Mouse (Mus musculus) left cerebral cortex, postnatal 25 days (tissue): ENCODE data around the gene Gm9821. TPM values are rescaled to one million over a fixed set of nuclear protein-coding genes. Genes with fewer than 3 reads are reported as not detected.

ENCODE experiments used
- DNase-seq, 2 experiments: peaks; one replicate each; pipeline ENCODE4 v3.0.0; 2022; ENCODE audit warnings: low spot score in 2 of 2, mixed read lengths in 1 of 2
- intact Hi-C: fragments of 180-260 bp; cut with DNase I; formaldehyde crosslinking; loops from one replicate; pipeline ENCODE4 v1.15.1; 2025
- total RNA-seq, 2 experiments: library from RNA; stranded (reverse); gene quantifications; 2 replicates each; pipeline ENCODE4 v1.2.3; 2021

The Gm9821 gene
- total RNA-seq, 2 experiments from 2014 or later, result not detected

GRCm38 (mm10) chr2:91939303-91939935, 6.1 kb upstream of the Gm9821 start:
- intact Hi-C loops, result loop anchor here (5.0 kb wide), 1 partner anchor 33 kb away; no protein-coding TSS in a partner anchor
- DNase-seq, result peak in 1 of 2 experiments; percentile 77

- intact Hi-C loops, result loop anchor here (5.0 kb wide), 1 partner anchor 115 kb away; no protein-coding TSS in a partner anchor
- no peak for DNase-seq
Observed at GRCm38 (mm10) chr2:91942356-91942755, 3.1 kb upstream of the Gm9821 start.

GRCm38 (mm10) chr2:91944170-91944950, 1.1 kb upstream of the Gm9821 start:
- DNase-seq, result peak in 1 of 2 experiments; percentile 86
- intact Hi-C loops, result loop anchor here (1.0 to 5.0 kb wide), 3 partner anchors 15 to 113 kb away; no protein-coding TSS in a partner anchor

GRCm38 (mm10) chr2:91946836-91947235, 1.3 kb downstream of the Gm9821 start:
- peak in 1 of 2 experiments; percentile 34 for DNase-seq
- intact Hi-C loops, result no loop called here

GRCm38 (mm10) chr2:91947397-91948150, 2.1 kb downstream of the Gm9821 start:
- peak in 1 of 2 experiments; percentile 50 for DNase-seq

GRCm38 (mm10) chr2:91948151-91948509, 2.6 kb downstream of the Gm9821 start:
- intact Hi-C loops, result no loop called here

More at GRCm38 (mm10) chr2:91947397-91948150, 2.1 kb downstream of the Gm9821 start:
- intact Hi-C loops, result no loop called here

GRCm38 (mm10) chr2:91948792-91949241, 3.3 kb downstream of the Gm9821 start:
- intact Hi-C loops, result no loop called here
- peak in 1 of 2 experiments; percentile 3 for DNase-seq

More at GRCm38 (mm10) chr2:91948151-91948509, 2.6 kb downstream of the Gm9821 start:
- peak in 1 of 2 experiments; percentile 16 for DNase-seq

- DNase-seq, result no peak
Observed at GRCm38 (mm10) chr2:91949411-91950274, 4.1 kb downstream of the Gm9821 start.

GRCm38 (mm10) chr2:91950275-91951085, 5.0 kb downstream of the Gm9821 start:
- intact Hi-C loops, result no loop called here
- DNase-seq, result peak in 1 of 2 experiments; percentile 65

More at GRCm38 (mm10) chr2:91949411-91950274, 4.1 kb downstream of the Gm9821 start:
- intact Hi-C loops, result no loop called here

GRCm38 (mm10) chr2:91953825-91954224, 8.3 kb downstream of the Gm9821 start:
- intact Hi-C loops, result no loop called here
- DNase-seq, result peak in 1 of 2 experiments; percentile 19

- DNase-seq, result peak in 1 of 2 experiments; percentile 6
- intact Hi-C loops, result no loop called here
Observed at GRCm38 (mm10) chr2:91955121-91955591, 9.7 kb downstream of the Gm9821 start.

- no peak for DNase-seq
- intact Hi-C loops, result no loop called here
Observed at GRCm38 (mm10) chr2:91955875-91956274, 10.4 kb downstream of the Gm9821 start.

GRCm38 (mm10) chr2:91957096-91957495, 11.6 kb downstream of the Gm9821 start:
- peak; percentile 84 to 97 for DNase-seq
- intact Hi-C loops, result no loop called here

- no peak for DNase-seq
- intact Hi-C loops, result no loop called here
Observed at GRCm38 (mm10) chr2:91958049-91958448, 12.5 kb downstream of the Gm9821 start.

- DNase-seq, result peak in 1 of 2 experiments; percentile 68
- intact Hi-C loops, result loop anchor here (1.0 kb wide), 1 partner anchor 15 kb away; no protein-coding TSS in a partner anchor
Observed at GRCm38 (mm10) chr2:91958701-91959457, 13.4 kb downstream of the Gm9821 start.

- intact Hi-C loops, result loop anchor here (1.0 to 5.0 kb wide), 2 partner anchors 15 to 32 kb away; partner anchors contain the start of gene Chrm4
- no peak for DNase-seq
Observed at GRCm38 (mm10) chr2:91959544-91960410, 14.3 kb downstream of the Gm9821 start.
